Mouse (Mus musculus) lung, embryonic 16.5 days (tissue): ENCODE data around the gene Recql5. TPM values are rescaled to one million over a fixed set of nuclear protein-coding genes. Genes with fewer than 3 reads are reported as not detected.

ENCODE experiments used
- ATAC-seq: fragments of 200-750 bp; cut with Nextera tagmentation; 2 replicates; pipeline ENCODE4 v1.8.0; 2017; ENCODE audit warnings: low read depth, mild to moderate bottlenecking, moderate library complexity
- H3K27ac ChIP-seq: fragments of 300-500 bp; sonication (generic); 2 replicates; pipeline ENCODE4 v1.5.1; 2014; ENCODE audit warnings: mild to moderate bottlenecking, control low read depth, low read length
- H3K27me3 ChIP-seq: fragments of 300-500 bp; sonication (generic); 2 replicates; pipeline ENCODE4 v1.6.1; 2014; ENCODE audit warnings: low read depth, low read length, mixed read lengths; ENCODE audit not compliant: control insufficient read depth, insufficient read depth
- H3K36me3 ChIP-seq: fragments of 300-500 bp; sonication (generic); 2 replicates; pipeline ENCODE4 v1.6.1; 2014; ENCODE audit warnings: low read length; ENCODE audit not compliant: control insufficient read depth, insufficient read depth
- H3K4me1 ChIP-seq: fragments of 300-500 bp; sonication (generic); replicated peaks from 2 replicates; pipeline ENCODE4 v1.6.1; 2014; ENCODE audit warnings: low read length, mixed read lengths; ENCODE audit not compliant: control insufficient read depth, insufficient read depth
- H3K4me2 ChIP-seq: fragments of 300-500 bp; sonication (generic); 2 replicates; pipeline ENCODE4 v1.6.1; 2014; ENCODE audit warnings: low read depth, low read length, control low read depth
- H3K4me3 ChIP-seq: fragments of 300-500 bp; sonication (generic); 2 replicates; pipeline ENCODE4 v1.5.1; 2014; ENCODE audit warnings: mild to moderate bottlenecking, low read length, control low read depth
- H3K9ac ChIP-seq: fragments of 300-500 bp; sonication (generic); 2 replicates; pipeline ENCODE4 v1.6.1; 2014; ENCODE audit warnings: low read length, control low read depth
- H3K9me3 ChIP-seq: fragments of 300-500 bp; sonication (generic); 2 replicates; pipeline ENCODE4 v1.6.1; 2016; ENCODE audit warnings: low read length; ENCODE audit not compliant: control insufficient read depth
- WGBS: fragments of 180-500 bp; shearing (Covaris S2); extraction: QIAGEN DNeasy Blood & Tissue Kit; methylation state at CpG from one replicate; pipeline ENCODE4 v1.1.7; 2014; 5-methylcytosine and 5-hydroxymethylcytosine counted together
- polyA plus RNA-seq: library from polyadenylated mRNA; unstranded; fragments of >200 nt; fragmentation: Nextera tagmentation; extraction: Ambion mirVana; gene quantifications from 2 replicates; pipeline ENCODE4 v1.2.1, GENCODE M21; 2015

Recql5 gene
- polyA plus RNA-seq, 1 experiment from 2014 or later = 25.7 TPM

DNA sequence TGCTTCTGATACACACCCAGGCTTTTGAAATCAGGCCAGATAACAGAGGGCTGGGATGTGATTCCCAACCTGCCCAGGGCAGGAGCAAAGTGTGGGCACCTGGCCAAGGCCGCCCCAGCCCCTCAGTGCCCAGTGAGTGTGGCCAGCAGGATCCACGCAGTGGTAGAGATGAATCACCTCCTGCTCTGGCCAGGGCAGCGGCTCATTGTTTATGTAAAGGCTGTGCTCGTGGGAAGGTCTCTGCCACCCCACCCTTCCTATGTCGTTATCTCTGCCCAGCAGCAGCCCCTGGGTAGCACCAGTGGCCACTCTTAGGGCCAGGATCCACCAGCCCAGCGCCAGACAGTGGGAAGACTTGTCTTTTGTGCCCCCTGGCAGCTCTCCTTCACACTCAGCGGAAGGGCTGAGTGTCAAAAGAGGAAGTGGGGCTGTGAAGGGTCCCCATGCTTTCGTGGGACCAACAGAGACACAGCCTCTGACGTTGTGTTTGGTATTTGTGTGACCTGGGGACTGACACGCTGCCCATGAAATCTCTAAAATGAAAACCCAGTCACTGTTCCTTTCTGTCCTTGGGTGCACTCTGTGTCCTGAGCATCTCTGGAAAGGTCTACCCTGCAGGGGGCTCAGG lies 31.8 kb upstream of the Recql5 start:
- Histone ChIP-seq H3K9me3 (no peaks in the 10 kb centered on the region), H3K4me1 (peaks cover 5% of the 10 kb centered on the region; the same call in 1 of the 2 replicates), H3K27ac (0 out of 2 replicates have a peak overlapping the region, but pooled peaks have one; percentile 15), H3K27me3 (no peaks in the 10 kb centered on the region), H3K4me2 (no peak overlapping the region), H3K4me3 (no peak overlapping the region), H3K36me3 (peaks cover 32% of the 10 kb centered on the region), H3K9ac (no peak overlapping the region)
- ATAC-seq = peak; percentile 79
- 62% methylated on average over 10 of the region's 10 CpGs for WGBS

DNA sequence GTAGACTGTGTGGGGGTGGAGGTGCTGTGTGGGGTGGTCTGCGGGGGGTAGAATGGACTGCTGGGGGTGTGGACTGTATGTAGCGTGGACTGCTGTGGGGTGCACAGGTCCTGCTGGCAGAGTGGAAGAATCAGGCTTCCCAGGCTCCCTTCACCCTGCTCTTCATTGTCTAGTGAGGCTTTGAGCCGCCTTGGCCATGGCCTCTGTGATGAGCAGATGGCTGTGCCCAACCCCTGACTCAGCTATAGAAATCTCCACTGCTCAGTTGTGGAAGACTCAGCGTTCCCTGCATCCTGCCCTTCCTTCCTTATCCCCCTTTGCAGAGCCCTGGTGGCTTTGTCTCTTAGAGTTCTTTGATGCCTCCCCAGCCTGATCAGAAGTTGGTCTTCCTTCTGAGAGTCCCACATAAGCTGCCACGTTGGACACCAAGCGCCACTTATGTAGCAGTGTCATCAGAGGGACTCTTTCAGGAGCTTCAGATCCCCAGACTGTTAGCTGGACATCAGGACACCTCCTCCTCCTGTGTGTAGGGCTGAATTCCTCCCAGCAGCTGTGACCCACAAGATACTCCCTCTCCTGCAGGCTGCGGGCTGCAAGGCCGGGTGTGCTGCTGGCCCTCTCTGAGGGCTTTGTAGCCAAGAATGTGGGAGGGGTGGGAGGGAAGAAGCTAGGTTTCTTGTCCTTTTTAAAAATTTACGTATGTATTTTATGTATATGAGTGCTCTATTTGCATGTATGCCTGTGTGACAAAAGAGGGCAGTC lies 29.6 kb upstream of the Recql5 start:
- H3K4me3 ChIP-seq = no peak overlapping the region
- 92% methylated on average over 9 of the region's 9 CpGs for WGBS
- no peak overlapping the region for H3K9ac ChIP-seq
- no peaks in the 10 kb centered on the region for H3K9me3 ChIP-seq
- no peaks in the 10 kb centered on the region for H3K4me1 ChIP-seq
- no peak overlapping the region for H3K27ac ChIP-seq
- ATAC-seq = no peak
- H3K27me3 ChIP-seq = no peaks in the 10 kb centered on the region
- H3K4me2 ChIP-seq = no peak overlapping the region
- H3K36me3 ChIP-seq = peaks cover 38% of the 10 kb centered on the region

DNA sequence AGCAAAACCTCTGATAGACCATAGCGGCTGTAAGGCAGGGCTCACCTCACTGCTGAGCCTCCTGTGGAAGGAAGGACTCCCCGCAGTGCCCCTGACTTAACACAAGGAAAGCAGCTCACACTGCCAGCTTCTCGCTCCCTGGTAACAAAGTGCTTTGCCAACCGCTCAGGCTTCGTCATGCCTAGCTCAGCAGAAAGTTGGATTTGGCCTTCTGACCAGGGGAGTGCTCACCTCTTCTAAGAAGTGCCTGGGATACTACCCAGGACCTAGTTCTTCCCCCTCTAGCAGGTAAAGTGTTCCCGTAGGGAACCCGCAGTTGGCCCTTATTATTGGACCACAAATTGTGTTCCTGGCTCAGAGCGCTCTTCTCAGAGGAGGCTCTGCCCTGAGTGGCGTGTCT lies 25.7 kb upstream of the Recql5 start:
- 97% methylated on average over 9 of the region's 9 CpGs for WGBS
- Histone ChIP-seq H3K4me2 (no peak overlapping the region), H3K27me3 (no peaks in the 10 kb centered on the region), H3K4me1 (0 out of 2 replicates have a peak, but pooled peaks cover 3% of the 10 kb centered on the region), H3K36me3 (peaks cover 21% of the 10 kb centered on the region), H3K27ac (no peak overlapping the region), H3K9ac (no peak overlapping the region), H3K9me3 (no peaks in the 10 kb centered on the region), H3K4me3 (no peak overlapping the region)
- no peak for ATAC-seq

DNA sequence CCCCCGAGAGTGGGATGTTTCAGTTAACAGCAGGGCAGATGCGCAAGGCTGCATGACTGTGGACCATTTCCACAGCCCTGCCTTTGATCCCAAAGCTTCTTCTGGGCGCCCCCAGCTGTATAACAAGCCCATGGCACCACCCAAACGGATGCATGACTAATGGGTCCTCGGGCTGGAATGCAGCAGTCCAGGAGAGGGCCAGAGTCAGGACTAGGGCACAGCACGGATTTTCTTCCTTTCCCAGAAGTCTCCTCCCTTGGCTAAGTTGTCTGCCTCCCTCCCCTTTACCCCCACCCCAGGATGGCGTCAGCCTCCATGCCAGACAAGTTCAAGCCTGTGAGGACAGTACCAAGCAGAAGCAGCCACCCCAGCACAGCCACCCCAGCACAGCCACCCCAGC lies 24.7 kb upstream of the Recql5 start:
- H3K27ac ChIP-seq = no peak overlapping the region
- H3K4me2 ChIP-seq = no peak overlapping the region
- H3K36me3 ChIP-seq = peaks cover 25% of the 10 kb centered on the region
- no peak overlapping the region for H3K9ac ChIP-seq
- 0 out of 2 replicates have a peak, but pooled peaks cover 3% of the 10 kb centered on the region for H3K4me1 ChIP-seq
- WGBS = 62% methylated on average over 7 of the region's 7 CpGs
- ATAC-seq = no peak
- H3K4me3 ChIP-seq = no peak overlapping the region
- no peaks in the 10 kb centered on the region for H3K27me3 ChIP-seq
- no peaks in the 10 kb centered on the region for H3K9me3 ChIP-seq

DNA sequence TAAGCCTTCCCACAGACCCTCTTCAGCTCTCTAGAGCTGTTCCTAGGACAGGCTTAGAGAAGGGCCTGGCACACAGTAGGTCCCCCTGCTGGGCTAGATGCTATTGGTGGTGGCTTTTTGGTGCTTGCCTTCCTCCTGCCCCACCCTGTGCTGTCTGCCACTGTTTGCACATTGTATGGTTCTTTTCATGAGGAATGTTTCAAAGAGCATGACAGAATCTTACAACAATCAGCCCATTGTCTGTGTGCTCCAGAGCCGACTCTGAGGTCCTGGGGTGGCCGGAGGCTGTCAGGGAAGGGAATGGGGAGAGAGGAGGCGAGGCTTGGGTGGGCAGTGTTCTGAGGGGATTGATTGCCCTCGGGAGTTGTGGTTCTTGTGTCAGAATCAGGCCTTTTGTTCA lies 23.2 kb upstream of the Recql5 start:
- Histone ChIP-seq H3K4me2 (no peak overlapping the region), H3K27ac (peak overlapping the region; percentile 50), H3K4me1 (0 out of 2 replicates have a peak, but pooled peaks cover 3% of the 10 kb centered on the region), H3K4me3 (no peak overlapping the region), H3K9ac (0 out of 2 replicates have a peak overlapping the region, but pooled peaks have one; percentile 17), H3K36me3 (peaks cover 23% of the 10 kb centered on the region), H3K27me3 (no peaks in the 10 kb centered on the region), H3K9me3 (no peaks in the 10 kb centered on the region)
- peak; percentile 46 for ATAC-seq
- WGBS = 45% methylated on average over 4 of the region's 4 CpGs

DNA sequence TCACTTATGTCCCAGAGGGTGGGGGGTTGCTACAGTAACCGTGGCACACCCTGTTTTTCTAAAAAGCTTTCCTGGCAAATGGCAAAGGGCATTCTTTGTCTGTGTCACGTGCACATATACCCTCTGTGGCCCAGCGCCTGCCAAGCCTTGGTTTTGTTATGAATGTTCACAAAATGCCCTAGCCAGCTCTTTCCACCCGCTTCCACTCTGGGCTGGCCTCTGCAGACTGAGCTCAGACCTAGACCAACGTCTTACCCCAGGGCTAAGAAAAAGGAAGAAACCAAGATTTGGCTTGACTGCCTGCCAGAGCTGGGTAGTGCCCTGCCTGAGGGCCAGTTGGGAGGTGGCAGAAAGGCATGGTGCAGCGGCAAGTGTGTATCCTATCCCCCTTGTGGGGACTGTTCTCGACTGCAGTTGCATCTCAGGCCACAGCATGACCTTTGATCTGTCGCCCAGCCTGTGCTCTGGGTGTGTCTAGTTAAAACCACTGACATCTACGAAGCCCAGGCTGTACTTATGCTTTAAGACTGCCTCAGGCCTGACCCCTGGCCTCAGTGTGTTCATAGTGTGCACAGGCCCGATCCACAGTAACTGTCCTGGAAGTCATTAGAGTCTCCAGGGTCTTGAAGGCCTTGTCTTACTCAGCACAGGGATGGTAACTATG lies 22.1 kb upstream of the Recql5 start:
- Histone ChIP-seq H3K36me3 (peaks cover 22% of the 10 kb centered on the region), H3K4me1 (0 out of 2 replicates have a peak, but pooled peaks cover 3% of the 10 kb centered on the region), H3K4me2 (no peak overlapping the region), H3K27me3 (no peaks in the 10 kb centered on the region), H3K9ac (no peak overlapping the region), H3K27ac (peak overlapping the region; percentile 39; the same call in 1 of the 2 replicates), H3K9me3 (no peaks in the 10 kb centered on the region), H3K4me3 (no peak overlapping the region)
- ATAC-seq = peak; percentile 61; the same call in 1 of the 2 replicates
- 60% methylated on average over 10 of the region's 10 CpGs for WGBS

DNA sequence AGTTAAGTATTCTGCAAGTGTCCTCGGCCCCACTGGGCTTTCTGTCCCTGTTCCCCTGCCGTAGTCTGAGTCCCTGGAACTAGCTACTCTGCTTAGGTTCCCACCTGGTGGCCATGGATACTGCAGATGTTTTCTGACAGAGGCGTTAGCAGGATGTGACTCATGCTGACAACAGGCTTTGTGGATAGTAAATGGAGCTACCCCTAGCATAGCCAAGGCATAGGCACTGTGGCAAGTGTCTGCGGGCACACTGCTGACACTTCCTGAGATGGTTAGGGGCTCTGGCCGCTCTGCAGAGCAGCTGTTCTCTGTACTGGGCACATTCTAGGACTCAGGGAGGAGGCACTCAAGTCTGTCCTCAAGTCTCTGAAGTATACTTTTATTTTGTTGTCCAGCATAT lies 21.4 kb upstream of the Recql5 start:
- WGBS = 80% methylated on average over 5 of the region's 5 CpGs
- 0 out of 2 replicates have a peak, but pooled peaks cover 3% of the 10 kb centered on the region for H3K4me1 ChIP-seq
- H3K4me2 ChIP-seq = no peak overlapping the region
- peaks cover 22% of the 10 kb centered on the region for H3K36me3 ChIP-seq
- no peaks in the 10 kb centered on the region for H3K27me3 ChIP-seq
- H3K4me3 ChIP-seq = no peak overlapping the region
- H3K27ac ChIP-seq = no peak overlapping the region
- ATAC-seq = no peak
- no peak overlapping the region for H3K9ac ChIP-seq
- H3K9me3 ChIP-seq = no peaks in the 10 kb centered on the region

DNA sequence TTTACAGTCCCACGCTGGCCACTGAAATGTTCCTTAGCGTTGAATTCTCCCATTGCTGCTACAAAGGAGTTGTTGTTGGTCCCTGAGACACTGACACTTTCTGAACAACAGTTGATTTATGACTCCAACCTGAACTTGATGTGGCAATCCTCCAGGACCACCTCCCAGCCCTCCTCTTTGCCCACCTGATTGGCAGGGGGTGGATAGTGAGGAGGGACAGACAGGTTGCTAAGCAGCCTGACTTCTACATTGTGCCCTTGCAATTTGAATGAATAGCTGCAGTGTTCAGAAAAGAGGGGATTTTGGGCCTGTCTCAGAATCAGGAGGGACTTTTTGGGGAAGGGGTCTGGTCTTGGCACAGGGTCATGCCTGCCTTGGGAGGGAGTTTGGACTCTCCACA lies 17.4 kb upstream of the Recql5 start:
- no peaks in the 10 kb centered on the region for H3K9me3 ChIP-seq
- no peak overlapping the region for H3K4me3 ChIP-seq
- WGBS = 91% methylated on average over 2 of the region's 2 CpGs
- H3K9ac ChIP-seq = no peak overlapping the region
- H3K27me3 ChIP-seq = no peaks in the 10 kb centered on the region
- H3K4me1 ChIP-seq = 0 out of 2 replicates have a peak, but pooled peaks cover 3% of the 10 kb centered on the region
- ATAC-seq = no peak
- no peak overlapping the region for H3K4me2 ChIP-seq
- no peak overlapping the region for H3K27ac ChIP-seq
- H3K36me3 ChIP-seq = peaks cover 10% of the 10 kb centered on the region; the same call in 1 of the 2 replicates

DNA sequence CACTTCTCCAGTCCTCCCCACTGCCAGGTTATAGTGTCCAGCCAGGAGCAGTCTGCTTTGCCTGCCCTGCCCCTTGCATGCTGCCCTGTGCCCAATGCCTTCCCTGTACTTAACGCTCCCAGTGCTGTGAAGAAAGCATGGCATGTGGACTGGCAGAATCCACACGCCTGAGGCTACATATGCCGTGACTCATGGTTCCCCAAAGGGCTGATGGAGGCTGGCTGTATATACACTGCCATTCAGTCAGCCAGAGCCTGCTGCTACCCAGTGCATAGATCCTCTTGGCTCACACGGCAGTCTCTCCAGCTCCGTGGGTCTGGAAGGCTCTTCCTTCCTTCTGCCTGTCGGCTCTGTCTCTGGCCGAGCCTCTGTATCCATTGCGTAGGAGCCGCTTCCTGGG lies 15.0 kb upstream of the Recql5 start:
- 88% methylated on average over 9 of the region's 9 CpGs for WGBS
- Histone ChIP-seq H3K27ac (no peak overlapping the region), H3K4me1 (no peaks in the 10 kb centered on the region), H3K4me2 (no peak overlapping the region), H3K27me3 (no peaks in the 10 kb centered on the region), H3K4me3 (no peak overlapping the region), H3K9me3 (no peaks in the 10 kb centered on the region), H3K36me3 (peaks cover 4% of the 10 kb centered on the region; the same call in 1 of the 2 replicates), H3K9ac (no peak overlapping the region)
- no peak for ATAC-seq
